Mouse (Mus musculus) E14TG2a.4 (cell line): ENCODE data around the gene Adam22.

Experiments
- CTCF ChIP-seq: conservative IDR thresholded peaks from 2 replicates; pipeline ENCODE4 v1.5.1; 2014; ENCODE audit warnings: low read length
- NANOG ChIP-seq: IDR thresholded peaks from 2 replicates; pipeline ENCODE4 v1.6.1; 2014; ENCODE audit warnings: borderline replicate concordance, low read length, mixed read lengths
- POU5F1 ChIP-seq: IDR thresholded peaks from 2 replicates; pipeline ENCODE4 v1.6.1; 2014; ENCODE audit warnings: low read length, borderline replicate concordance

- no peak for TF ChIP-seq CTCF
- TF ChIP-seq POU5F1, result no peak
- no peak for TF ChIP-seq NANOG
Observed at GRCm38 (mm10) chr5:8085661-8086060, 282.3 kb downstream of the Adam22 start.
